Mouse (Mus musculus): ENCODE measurements around the gene Gse1.

GRCm38 (mm10) chr8:120465710-120466109, 237.5 kb downstream of the Gse1 start:
- TF ChIP-seq CTCF (IDR thresholded peaks at IDR 0.05; ENCODE audit: extremely low read depth, insufficient read length, insufficient replicate concordance, low read depth, low read length): no peak
- no peak for TF ChIP-seq POLR2A (IDR thresholded peaks at IDR 0.05; ENCODE audit: low read depth, low read length)
